Mouse (Mus musculus) urinary bladder, postnatal 14 days (tissue): ENCODE data around the gene Tpt1.
"Not testable (repeated sequence)": the region's sequence is repeated elsewhere in the genome, so short reads cannot be mapped to it uniquely, and the experiment has no call there.

Experiments used
- DNase-seq: peaks from one replicate; pipeline ENCODE4 v3.0.0; 2021; ENCODE audit warnings: low spot score

The Tpt1 gene

GRCm38 (mm10) chr14:75844111-75844695, 690 bp upstream of the Tpt1 start:
- DNase-seq, result no peak

- peak; percentile 90 for DNase-seq
These were observed 814 bp downstream of the Tpt1 start for GRCm38 (mm10) chr14:75845698-75846115.

GRCm38 (mm10) chr14:75847669-75848068, 2.8 kb downstream of the Tpt1 start:
- no peak for DNase-seq

- no peak for DNase-seq
These were observed 3.6 kb downstream of the Tpt1 start for GRCm38 (mm10) chr14:75848482-75848881.

GRCm38 (mm10) chr14:75849236-75849635, 4.3 kb downstream of the Tpt1 start:
- DNase-seq, result no peak

GRCm38 (mm10) chr14:75849842-75850568, 5.1 kb downstream of the Tpt1 start:
- no peak for DNase-seq

GRCm38 (mm10) chr14:75850819-75851218, 5.9 kb downstream of the Tpt1 start:
- no peak for DNase-seq

GRCm38 (mm10) chr14:75852016-75852415, 7.1 kb downstream of the Tpt1 start:
- DNase-seq, result no peak

- DNase-seq, result no peak
These were observed 10.5 kb downstream of the Tpt1 start for GRCm38 (mm10) chr14:75855263-75855992.

GRCm38 (mm10) chr14:75858181-75858580, 13.3 kb downstream of the Tpt1 start:
- DNase-seq, result no peak

- DNase-seq, result no peak
These were observed 14.7 kb downstream of the Tpt1 start for GRCm38 (mm10) chr14:75859619-75860018.

- no peak for DNase-seq
These were observed 17.8 kb downstream of the Tpt1 start for GRCm38 (mm10) chr14:75862701-75863100.

GRCm38 (mm10) chr14:75863549-75864409, 18.9 kb downstream of the Tpt1 start:
- peak; percentile 83 for DNase-seq

GRCm38 (mm10) chr14:75866706-75867333, 21.9 kb downstream of the Tpt1 start:
- DNase-seq, result no peak

GRCm38 (mm10) chr14:75868028-75868427, 23.1 kb downstream of the Tpt1 start:
- DNase-seq, result not testable (repeated sequence)

GRCm38 (mm10) chr14:75869769-75870363, 25.0 kb downstream of the Tpt1 start:
- DNase-seq, result no peak

- DNase-seq, result peak; percentile 29
These were observed 25.7 kb downstream of the Tpt1 start for GRCm38 (mm10) chr14:75870631-75871030.

GRCm38 (mm10) chr14:75871111-75871510, 26.2 kb downstream of the Tpt1 start:
- no peak for DNase-seq

GRCm38 (mm10) chr14:75871750-75872149, 26.9 kb downstream of the Tpt1 start:
- DNase-seq, result no peak

- peak; percentile 56 for DNase-seq
These were observed 28.7 kb downstream of the Tpt1 start for GRCm38 (mm10) chr14:75873612-75874011.
